Mouse (Mus musculus) limb, embryonic 13.5 days (tissue): ENCODE measurements around the gene Tspan4. TPM values are rescaled to one million over a fixed set of nuclear protein-coding genes. Genes with fewer than 3 reads are reported as not detected.

Experiments used
- ATAC-seq: fragments of 200-750 bp; cut with Nextera tagmentation; 2 replicates; pipeline ENCODE4 v1.8.0; 2017; ENCODE audit warnings: low read depth, moderate number of reproducible peaks, moderate TSS enrichment; ENCODE audit not compliant: low FRiP score
- H3K27ac ChIP-seq: fragments of 300-500 bp; sonication (generic); 2 replicates; pipeline ENCODE4 v1.5.1; 2015; ENCODE audit warnings: inconsistent platforms, mild to moderate bottlenecking, moderate library complexity
- H3K27me3 ChIP-seq: fragments of 300-500 bp; sonication (generic); 2 replicates; pipeline ENCODE4 v1.6.1; 2015; ENCODE audit warnings: mild to moderate bottlenecking, inconsistent platforms
- H3K36me3 ChIP-seq: fragments of 300-500 bp; sonication (generic); 2 replicates; pipeline ENCODE4 v1.6.1; 2015; ENCODE audit warnings: inconsistent platforms, mild to moderate bottlenecking, moderate library complexity
- H3K4me1 ChIP-seq: fragments of 300-500 bp; sonication (generic); 2 replicates; pipeline ENCODE4 v1.6.1; 2015; ENCODE audit warnings: inconsistent platforms
- H3K4me2 ChIP-seq: fragments of 300-500 bp; sonication (generic); replicated peaks from 2 replicates; pipeline ENCODE4 v1.6.1; 2015; ENCODE audit warnings: inconsistent platforms, mild to moderate bottlenecking, moderate library complexity
- H3K4me3 ChIP-seq: fragments of 300-500 bp; sonication (generic); 2 replicates; pipeline ENCODE4 v1.5.1; 2015; ENCODE audit warnings: moderate library complexity, mild to moderate bottlenecking, inconsistent platforms
- H3K9ac ChIP-seq: fragments of 300-500 bp; sonication (generic); 2 replicates; pipeline ENCODE4 v1.6.1; 2015; ENCODE audit warnings: mild to moderate bottlenecking, inconsistent platforms
- H3K9me3 ChIP-seq: fragments of 300-500 bp; sonication (generic); 2 replicates; pipeline ENCODE4 v1.6.1; 2016; ENCODE audit warnings: inconsistent platforms
- WGBS: fragments of 180-500 bp; shearing (Covaris S2); methylation state at CpG from one replicate; pipeline ENCODE4 v1.1.7; 2015; 5-methylcytosine and 5-hydroxymethylcytosine counted together
- polyA plus RNA-seq: library from polyadenylated mRNA; unstranded; fragments of >200 nt; fragmentation: Nextera tagmentation; extraction: Ambion mirVana; gene quantifications from 2 replicates; pipeline ENCODE4 v1.2.1, GENCODE M21; 2015

Tspan4 gene
- polyA plus RNA-seq, 1 experiment from 2014 or later: 71.2 TPM

DNA sequence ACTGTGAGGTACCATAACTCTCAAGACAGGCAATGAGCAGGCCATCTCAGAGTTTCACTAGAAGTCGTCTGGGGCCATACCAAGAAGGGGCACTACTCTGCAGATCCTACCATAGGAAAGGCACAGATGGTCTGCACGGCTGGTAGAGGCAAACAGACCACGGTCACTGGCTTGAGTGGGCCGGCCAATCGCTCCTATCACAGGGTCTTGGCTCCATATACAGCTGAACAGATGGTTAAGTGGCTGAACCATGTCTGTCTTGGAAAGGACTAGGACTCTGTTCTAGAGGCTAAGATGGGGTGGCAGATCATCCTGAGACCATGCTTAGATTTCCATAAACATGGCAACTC is 27.5 kb downstream of the Tspan4 start:
- Histone ChIP-seq H3K9me3 (no peaks in the 10 kb centered on the region), H3K27ac (no peak overlapping the region), H3K9ac (no peak overlapping the region), H3K27me3 (no peaks in the 10 kb centered on the region), H3K4me2 (no peak overlapping the region), H3K4me3 (no peak overlapping the region), H3K4me1 (no peaks in the 10 kb centered on the region), H3K36me3 (peaks cover 52% of the 10 kb centered on the region)
- ATAC-seq: no peak
- WGBS: 93% methylated on average over 5 of the region's 5 CpGs

DNA sequence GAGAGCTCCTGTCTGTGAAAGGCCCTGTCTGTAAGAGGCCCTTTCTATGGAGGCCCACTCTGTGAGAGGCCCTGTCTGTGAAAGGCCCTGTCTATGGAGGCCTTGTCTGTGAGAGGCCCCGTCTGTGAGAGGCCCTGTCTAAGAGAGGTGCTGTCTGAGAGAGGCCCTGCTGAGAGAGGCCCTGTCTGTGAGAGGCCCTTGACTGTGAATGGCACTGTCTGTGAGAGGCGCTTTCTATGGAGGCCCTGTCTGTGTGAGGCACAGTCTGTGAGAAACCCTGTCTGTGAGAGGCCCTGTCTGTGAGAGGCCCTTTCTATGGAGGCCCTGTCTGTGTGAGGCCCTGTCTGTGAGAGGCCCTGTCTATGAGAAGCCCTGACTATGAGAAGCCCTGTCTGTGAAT is 31.2 kb downstream of the Tspan4 start:
- no peaks in the 10 kb centered on the region for H3K4me1 ChIP-seq
- H3K27ac ChIP-seq: no peak overlapping the region
- no peak for ATAC-seq
- H3K9me3 ChIP-seq: no peaks in the 10 kb centered on the region
- 67% methylated on average over 2 of the region's 2 CpGs for WGBS
- peaks cover 44% of the 10 kb centered on the region for H3K36me3 ChIP-seq
- H3K9ac ChIP-seq: no peak overlapping the region
- no peak overlapping the region for H3K4me3 ChIP-seq
- H3K4me2 ChIP-seq: no peak overlapping the region
- H3K27me3 ChIP-seq: no peaks in the 10 kb centered on the region

GRCm38 (mm10) chr7:141508160-141508559 is 33.1 kb downstream of the Tspan4 start:
- Histone ChIP-seq H3K27me3 (no peaks in the 10 kb centered on the region), H3K4me3 (no peak overlapping the region), H3K4me2 (no peak overlapping the region), H3K9ac (peak overlapping the region; percentile 6; the same call in 1 of the 2 replicates), H3K9me3 (no peaks in the 10 kb centered on the region), H3K4me1 (no peaks in the 10 kb centered on the region), H3K27ac (peak overlapping the region; percentile 40; the same call in 1 of the 2 replicates), H3K36me3 (peaks cover 36% of the 10 kb centered on the region)
- no peak for ATAC-seq

GRCm38 (mm10) chr7:141510196-141510595 is 35.2 kb downstream of the Tspan4 start:
- ATAC-seq: no peak
- Histone ChIP-seq H3K4me2 (no peak overlapping the region), H3K27me3 (no peaks in the 10 kb centered on the region), H3K4me1 (no peaks in the 10 kb centered on the region), H3K27ac (no peak overlapping the region), H3K9me3 (no peaks in the 10 kb centered on the region), H3K36me3 (peaks cover 39% of the 10 kb centered on the region), H3K4me3 (no peak overlapping the region), H3K9ac (peak overlapping the region; percentile 25; the same call in 1 of the 2 replicates)
- 88% methylated on average over 5 of the region's 5 CpGs for WGBS

DNA sequence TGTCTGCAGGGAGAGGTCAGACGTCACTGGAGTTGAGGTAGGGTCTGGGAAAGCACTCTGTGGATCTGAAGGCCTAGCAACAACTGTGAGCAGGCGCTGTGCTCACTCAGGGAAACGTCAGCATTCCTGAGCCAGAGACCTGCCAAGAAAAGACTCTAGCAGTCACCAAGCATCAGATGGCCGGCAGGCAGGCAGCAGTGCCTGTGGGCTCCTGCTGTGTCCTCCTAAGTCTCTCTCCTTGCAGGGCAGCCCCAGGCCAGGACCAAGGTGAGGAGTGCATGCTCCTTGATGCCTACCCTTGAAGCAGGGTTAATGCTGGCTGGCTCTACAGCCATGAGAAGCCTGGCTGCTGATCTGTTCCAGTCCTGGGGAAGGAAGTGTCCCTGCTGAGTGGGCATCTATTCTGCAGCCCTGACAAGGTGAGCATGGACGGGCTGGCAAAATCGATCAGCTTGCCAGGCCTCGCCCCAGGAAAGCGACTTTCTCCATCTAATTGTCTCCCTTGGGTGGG is 35.7 kb downstream of the Tspan4 start:
- H3K4me1 ChIP-seq: no peaks in the 10 kb centered on the region
- peaks cover 45% of the 10 kb centered on the region for H3K36me3 ChIP-seq
- peak overlapping the region; percentile 25; the same call in 1 of the 2 replicates for H3K9ac ChIP-seq
- no peak overlapping the region for H3K27ac ChIP-seq
- no peak for ATAC-seq
- WGBS: 66% methylated on average over 8 of the region's 8 CpGs
- H3K4me3 ChIP-seq: no peak overlapping the region
- no peaks in the 10 kb centered on the region for H3K9me3 ChIP-seq
- no peak overlapping the region for H3K4me2 ChIP-seq
- no peaks in the 10 kb centered on the region for H3K27me3 ChIP-seq

- WGBS: 82% methylated on average over 4 of the region's 4 CpGs
- H3K9ac ChIP-seq: no peak overlapping the region
- peaks cover 3% of the 10 kb centered on the region; the same call in 1 of the 2 replicates for H3K4me1 ChIP-seq
- no peak overlapping the region for H3K4me3 ChIP-seq
- H3K27ac ChIP-seq: no peak overlapping the region
- H3K4me2 ChIP-seq: no peak overlapping the region
- H3K9me3 ChIP-seq: no peaks in the 10 kb centered on the region
- ATAC-seq: no peak
- H3K36me3 ChIP-seq: peaks cover 53% of the 10 kb centered on the region
- no peaks in the 10 kb centered on the region for H3K27me3 ChIP-seq
These were observed 42.6 kb downstream of the Tspan4 start for GRCm38 (mm10) chr7:141517638-141518037.

DNA sequence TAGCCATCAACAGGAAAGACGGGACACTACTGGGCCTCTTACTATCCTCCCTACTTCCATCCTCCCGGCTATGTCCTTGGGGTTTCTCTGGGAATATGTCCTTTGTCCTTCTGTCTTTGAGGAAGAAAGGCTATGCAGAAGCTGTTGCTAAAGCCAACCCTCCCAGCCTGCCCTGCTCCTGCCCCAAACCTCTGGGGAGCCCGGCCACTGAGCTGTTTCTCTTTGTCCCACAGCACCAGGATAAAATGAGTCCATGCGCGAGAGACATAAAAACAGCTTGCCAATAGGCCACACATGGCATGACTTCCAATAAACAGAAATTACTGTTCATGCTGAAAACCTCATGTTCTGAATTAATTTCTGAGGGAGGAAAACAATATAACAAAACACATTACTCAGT is 43.3 kb downstream of the Tspan4 start:
- Histone ChIP-seq H3K27ac (no peak overlapping the region; the same call in 1 of the 2 replicates), H3K9ac (no peak overlapping the region)
- WGBS: 71% methylated on average over 5 of the region's 5 CpGs

GRCm38 (mm10) chr7:141518926-141519325 is 43.9 kb downstream of the Tspan4 start:
- Histone ChIP-seq H3K9ac (no peak overlapping the region), H3K4me1 (peaks cover 3% of the 10 kb centered on the region; the same call in 1 of the 2 replicates), H3K27me3 (no peaks in the 10 kb centered on the region), H3K27ac (no peak overlapping the region), H3K36me3 (peaks cover 46% of the 10 kb centered on the region), H3K4me3 (no peak overlapping the region), H3K4me2 (no peak overlapping the region), H3K9me3 (no peaks in the 10 kb centered on the region)
- ATAC-seq: no peak
- 82% methylated on average over 3 of the region's 3 CpGs for WGBS

More for the DNA sequence above, 43.3 kb downstream of the Tspan4 start:
- no peak for ATAC-seq
- H3K9me3 ChIP-seq: no peaks in the 10 kb centered on the region
- H3K4me1 ChIP-seq: peaks cover 3% of the 10 kb centered on the region; the same call in 1 of the 2 replicates
- peaks cover 51% of the 10 kb centered on the region for H3K36me3 ChIP-seq
- no peak overlapping the region for H3K4me3 ChIP-seq
- no peak overlapping the region for H3K4me2 ChIP-seq
- no peaks in the 10 kb centered on the region for H3K27me3 ChIP-seq

DNA sequence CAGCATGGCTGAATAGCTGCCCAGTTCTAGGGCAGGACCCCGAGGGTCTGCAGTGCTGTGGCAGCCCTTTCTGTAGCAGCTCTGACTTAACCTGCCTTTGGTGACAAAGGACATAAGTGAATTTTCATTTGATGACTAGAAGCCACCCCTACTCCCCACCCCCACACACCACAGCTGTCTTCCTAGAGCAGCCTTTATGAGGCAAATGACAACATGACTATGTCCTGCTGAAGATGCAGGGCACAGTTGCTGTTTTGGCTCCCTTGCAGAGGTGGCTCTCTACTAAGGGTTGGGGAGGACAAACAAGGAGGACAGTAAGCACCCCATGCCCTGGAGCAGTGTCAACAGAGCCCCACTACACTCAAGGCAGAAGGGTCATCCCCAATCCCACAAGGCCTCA is 44.8 kb downstream of the Tspan4 start:
- Histone ChIP-seq H3K4me1 (peaks cover 3% of the 10 kb centered on the region; the same call in 1 of the 2 replicates), H3K27me3 (no peaks in the 10 kb centered on the region), H3K9ac (no peak overlapping the region; the same call in 1 of the 2 replicates), H3K4me3 (no peak overlapping the region), H3K4me2 (no peak overlapping the region), H3K9me3 (no peaks in the 10 kb centered on the region), H3K27ac (no peak overlapping the region), H3K36me3 (peaks cover 46% of the 10 kb centered on the region)
- 95% methylated on average over 1 of the region's 1 CpGs for WGBS
- no peak for ATAC-seq

DNA sequence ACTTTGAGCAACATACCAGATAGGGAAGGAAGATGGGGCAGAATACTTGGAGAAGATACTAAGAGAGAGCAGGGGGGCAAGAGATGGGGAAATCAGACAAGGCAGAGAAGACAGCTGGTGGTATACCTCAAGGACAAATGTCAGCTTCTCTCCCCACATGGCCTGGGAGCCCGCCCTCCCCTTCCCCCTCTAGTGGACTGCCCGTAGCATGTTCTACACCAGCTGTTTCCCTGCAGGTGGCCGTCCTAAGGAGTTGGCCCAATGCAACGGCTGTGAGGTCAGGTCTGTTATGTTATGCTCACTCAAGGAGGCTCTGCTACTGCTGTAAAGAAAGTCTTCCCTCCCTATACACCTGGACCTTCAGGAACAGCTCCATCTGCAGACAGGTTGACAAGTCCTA is 48.0 kb downstream of the Tspan4 start:
- H3K4me1 ChIP-seq: peaks cover 3% of the 10 kb centered on the region; the same call in 1 of the 2 replicates
- 32% methylated on average over 4 of the region's 4 CpGs for WGBS

DNA sequence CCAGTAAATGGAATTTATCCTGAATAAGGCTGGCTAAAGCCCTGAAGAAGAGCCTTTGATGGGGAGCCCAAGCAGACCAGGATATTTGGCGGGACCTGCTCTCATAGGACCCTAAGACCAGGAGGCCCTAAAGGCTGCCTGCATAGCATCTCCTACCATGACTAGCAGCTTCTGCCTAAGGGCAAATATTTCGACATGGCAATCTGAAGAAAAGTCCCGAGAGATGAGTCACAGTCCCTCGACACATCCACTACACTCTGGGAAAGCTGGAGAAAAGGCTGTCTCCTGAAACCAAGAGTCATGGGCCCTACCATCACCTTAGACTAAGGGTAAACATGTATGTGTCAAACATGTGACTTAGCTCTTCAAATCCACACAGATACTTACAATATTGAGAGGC is 49.2 kb downstream of the Tspan4 start:
- 82% methylated on average over 4 of the region's 4 CpGs for WGBS
- H3K27me3 ChIP-seq: no peaks in the 10 kb centered on the region
- peaks cover 51% of the 10 kb centered on the region for H3K36me3 ChIP-seq
- ATAC-seq: no peak
- no peak overlapping the region for H3K4me2 ChIP-seq
- no peak overlapping the region for H3K4me3 ChIP-seq
- H3K9me3 ChIP-seq: no peaks in the 10 kb centered on the region
- H3K4me1 ChIP-seq: no peaks in the 10 kb centered on the region
- no peak overlapping the region for H3K27ac ChIP-seq
- no peak overlapping the region for H3K9ac ChIP-seq

More for the DNA sequence above, 48.0 kb downstream of the Tspan4 start:
- no peaks in the 10 kb centered on the region for H3K9me3 ChIP-seq
- H3K4me2 ChIP-seq: no peak overlapping the region
- no peak overlapping the region for H3K4me3 ChIP-seq
- H3K36me3 ChIP-seq: peaks cover 42% of the 10 kb centered on the region; the same call in 1 of the 2 replicates
- no peak overlapping the region for H3K27ac ChIP-seq
- H3K27me3 ChIP-seq: no peaks in the 10 kb centered on the region
- no peak for ATAC-seq
- H3K9ac ChIP-seq: no peak overlapping the region

GRCm38 (mm10) chr7:141524760-141525579 is 49.9 kb downstream of the Tspan4 start:
- Histone ChIP-seq H3K36me3 (peaks cover 52% of the 10 kb centered on the region), H3K27ac (no peak overlapping the region), H3K4me1 (no peaks in the 10 kb centered on the region), H3K27me3 (no peaks in the 10 kb centered on the region), H3K9me3 (no peaks in the 10 kb centered on the region), H3K9ac (no peak overlapping the region), H3K4me3 (no peak overlapping the region), H3K4me2 (no peak overlapping the region)
- ATAC-seq: peak; percentile 68
- 51% methylated on average over 6 of the region's 6 CpGs for WGBS
